Mouse (Mus musculus) hindbrain, embryonic 16.5 days (tissue): ENCODE results near the gene Ephx1. TPM values are rescaled to one million over a fixed set of nuclear protein-coding genes. Genes with fewer than 3 reads are reported as not detected.
"Not testable (repeated sequence)": the region's sequence is repeated elsewhere in the genome, so short reads cannot be mapped to it uniquely, and the experiment has no call there.

Source experiments
- ATAC-seq: fragments of 200-750 bp; cut with Nextera tagmentation; 2 replicates; pipeline ENCODE4 v1.8.0; 2017; ENCODE audit warnings: moderate TSS enrichment, moderate library complexity
- H3K27ac ChIP-seq: fragments of 300-500 bp; sonication (generic); 2 replicates; pipeline ENCODE4 v1.5.1; 2014; ENCODE audit warnings: low read depth, mild to moderate bottlenecking, control low read depth, low read length, moderate library complexity
- H3K27me3 ChIP-seq: fragments of 300-500 bp; sonication (generic); replicated peaks from 2 replicates; pipeline ENCODE4 v1.6.1; 2014; ENCODE audit warnings: low read length; ENCODE audit not compliant: control insufficient read depth, insufficient read depth
- H3K36me3 ChIP-seq: fragments of 300-500 bp; sonication (generic); 2 replicates; pipeline ENCODE4 v1.6.1; 2014; ENCODE audit warnings: mild to moderate bottlenecking, low read length, moderate library complexity, mixed read lengths; ENCODE audit not compliant: control insufficient read depth, insufficient read depth
- H3K4me1 ChIP-seq: fragments of 300-500 bp; sonication (generic); 2 replicates; pipeline ENCODE4 v1.6.1; 2014; ENCODE audit warnings: low read depth, low read length; ENCODE audit not compliant: control insufficient read depth, insufficient read depth
- H3K4me2 ChIP-seq: fragments of 300-500 bp; sonication (generic); 2 replicates; pipeline ENCODE4 v1.6.1; 2014; ENCODE audit warnings: mild to moderate bottlenecking, low read length, control low read depth, moderate library complexity
- H3K4me3 ChIP-seq: fragments of 300-500 bp; sonication (generic); 2 replicates; pipeline ENCODE4 v1.5.1; 2014; ENCODE audit warnings: mild to moderate bottlenecking, low read length, control low read depth, moderate library complexity
- H3K9ac ChIP-seq: fragments of 300-500 bp; sonication (generic); 2 replicates; pipeline ENCODE4 v1.6.1; 2014; ENCODE audit warnings: low read depth, mild to moderate bottlenecking, control low read depth, low read length, moderate library complexity
- H3K9me3 ChIP-seq: fragments of 300-500 bp; sonication (generic); 2 replicates; pipeline ENCODE4 v1.6.1; 2014; ENCODE audit warnings: mild to moderate bottlenecking, low read length, moderate library complexity; ENCODE audit not compliant: control insufficient read depth
- WGBS: fragments of 180-500 bp; shearing (Covaris S2); extraction: QIAGEN DNeasy Blood & Tissue Kit; methylation state at CpG from one replicate; pipeline ENCODE4 v1.1.7; 2014; 5-methylcytosine and 5-hydroxymethylcytosine counted together
- polyA plus RNA-seq: library from polyadenylated mRNA; unstranded; fragments of >200 nt; fragmentation: Nextera tagmentation; extraction: Ambion mirVana; gene quantifications from 2 replicates; pipeline ENCODE4 v1.2.1, GENCODE M21; 2015

Ephx1 gene
- polyA plus RNA-seq, 1 experiment from 2014 or later: 16.4 TPM

GRCm38 (mm10) chr1:180945001-180945980, 75.4 kb downstream of the Ephx1 start:
- no peak overlapping the region for H3K27ac ChIP-seq
- no peak overlapping the region for H3K4me3 ChIP-seq
- WGBS: 34% methylated on average over 20 of the region's 20 CpGs
- H3K27me3 ChIP-seq: peaks cover 33% of the 10 kb centered on the region
- ATAC-seq: peak; percentile 84
- no peak overlapping the region; the same call in 1 of the 2 replicates for H3K9ac ChIP-seq
- H3K9me3 ChIP-seq: no peaks in the 10 kb centered on the region
- H3K4me1 ChIP-seq: peaks cover 17% of the 10 kb centered on the region; the same call in 1 of the 2 replicates
- no peaks in the 10 kb centered on the region for H3K36me3 ChIP-seq
- H3K4me2 ChIP-seq: peak overlapping the region; percentile 15; the same call in 1 of the 2 replicates

GRCm38 (mm10) chr1:180944553-180944952, 76.2 kb downstream of the Ephx1 start:
- Histone ChIP-seq H3K4me1 (peaks cover 17% of the 10 kb centered on the region; the same call in 1 of the 2 replicates), H3K36me3 (no peaks in the 10 kb centered on the region), H3K4me3 (no peak overlapping the region), H3K27ac (no peak overlapping the region), H3K9me3 (no peaks in the 10 kb centered on the region), H3K27me3 (peaks cover 33% of the 10 kb centered on the region), H3K9ac (no peak overlapping the region), H3K4me2 (no peak overlapping the region)
- 78% methylated on average over 4 of the region's 4 CpGs for WGBS
- ATAC-seq: no peak

- Histone ChIP-seq H3K9me3 (no peaks in the 10 kb centered on the region), H3K27me3 (peaks cover 33% of the 10 kb centered on the region), H3K27ac (no peak overlapping the region), H3K4me3 (no peak overlapping the region), H3K36me3 (no peaks in the 10 kb centered on the region), H3K4me1 (peaks cover 17% of the 10 kb centered on the region; the same call in 1 of the 2 replicates), H3K4me2 (no peak overlapping the region), H3K9ac (no peak overlapping the region)
- no peak for ATAC-seq
- 92% methylated on average over 1 of the region's 1 CpGs for WGBS
These were observed 76.8 kb downstream of the Ephx1 start for GRCm38 (mm10) chr1:180943896-180944295.

GRCm38 (mm10) chr1:180943032-180943644, 77.6 kb downstream of the Ephx1 start:
- Histone ChIP-seq H3K27me3 (peaks cover 33% of the 10 kb centered on the region), H3K4me3 (peak overlapping the region; percentile 77), H3K9ac (no peak overlapping the region; the same call in 1 of the 2 replicates), H3K27ac (no peak overlapping the region), H3K4me2 (peak overlapping the region; percentile 100), H3K36me3 (no peaks in the 10 kb centered on the region), H3K4me1 (peaks cover 17% of the 10 kb centered on the region; the same call in 1 of the 2 replicates), H3K9me3 (no peaks in the 10 kb centered on the region)
- no peak for ATAC-seq
- WGBS: 35% methylated on average over 11 of the region's 11 CpGs

GRCm38 (mm10) chr1:180942166-180943031, 78.3 kb downstream of the Ephx1 start, which contains the start of gene Tmem63a:
TSS of gene Tmem63a (plus strand) at chr1:180942344.
- 0% methylated on average over 72 of the region's 73 CpGs for WGBS
- Histone ChIP-seq H3K36me3 (no peaks in the 10 kb centered on the region), H3K27ac (no peak within 1 kb of the TSS; the same call in 1 of the 2 replicates), H3K27me3 (peaks cover 36% of the 10 kb centered on the region), H3K4me3 (peak within 1 kb of the TSS; percentile 77), H3K4me1 (peaks cover 17% of the 10 kb centered on the region; the same call in 1 of the 2 replicates), H3K4me2 (peak within 1 kb of the TSS; percentile 100), H3K9me3 (no peaks in the 10 kb centered on the region), H3K9ac (peak within 1 kb of the TSS; percentile 69)
- peak; percentile 51 for ATAC-seq

GRCm38 (mm10) chr1:180941726-180942125, 79.0 kb downstream of the Ephx1 start:
- Histone ChIP-seq H3K4me1 (peaks cover 17% of the 10 kb centered on the region; the same call in 1 of the 2 replicates), H3K9me3 (no peaks in the 10 kb centered on the region), H3K36me3 (no peaks in the 10 kb centered on the region), H3K27ac (no peak overlapping the region; the same call in 1 of the 2 replicates), H3K4me2 (peak overlapping the region; percentile 100), H3K9ac (peak overlapping the region; percentile 69), H3K27me3 (peaks cover 38% of the 10 kb centered on the region), H3K4me3 (peak overlapping the region; percentile 77)
- 3% methylated on average over 18 of the region's 18 CpGs for WGBS
- ATAC-seq: no peak

- no peak for ATAC-seq
- Histone ChIP-seq H3K9ac (no peak overlapping the region), H3K27me3 (peaks cover 41% of the 10 kb centered on the region), H3K27ac (no peak overlapping the region), H3K36me3 (no peaks in the 10 kb centered on the region), H3K4me1 (peaks cover 17% of the 10 kb centered on the region; the same call in 1 of the 2 replicates), H3K9me3 (no peaks in the 10 kb centered on the region), H3K4me2 (no peak overlapping the region), H3K4me3 (no peak overlapping the region)
- 86% methylated on average over 7 of the region's 7 CpGs for WGBS
These were observed 79.8 kb downstream of the Ephx1 start for GRCm38 (mm10) chr1:180940776-180941460.

- Histone ChIP-seq H3K4me1 (peaks cover 13% of the 10 kb centered on the region; the same call in 1 of the 2 replicates), H3K27me3 (peaks cover 53% of the 10 kb centered on the region)
- not testable (repeated sequence) for H3K36me3 ChIP-seq, H3K9me3 ChIP-seq, H3K4me3 ChIP-seq, H3K4me2 ChIP-seq, ATAC-seq, H3K27ac ChIP-seq, H3K9ac ChIP-seq
- 92% methylated on average over 2 of the region's 2 CpGs for WGBS
These were observed 81.9 kb downstream of the Ephx1 start for GRCm38 (mm10) chr1:180938781-180939180.
